Mouse (Mus musculus) cerebellum, adult (tissue): Measurements from ENCODE around the gene Lrrc7.
"Not testable (repeated sequence)": the region's sequence is repeated elsewhere in the genome, so short reads cannot be mapped to it uniquely, and the experiment has no call there.

Experiments used
- ATAC-seq: cut with Nextera tagmentation; 2 replicates; pipeline ENCODE4 v1.9.2; 2017; ENCODE audit warnings: mild to moderate bottlenecking, moderate library complexity, mixed read lengths; ENCODE audit not compliant: insufficient number of reproducible peaks, low FRiP score, low TSS enrichment

The Lrrc7 gene

DNA sequence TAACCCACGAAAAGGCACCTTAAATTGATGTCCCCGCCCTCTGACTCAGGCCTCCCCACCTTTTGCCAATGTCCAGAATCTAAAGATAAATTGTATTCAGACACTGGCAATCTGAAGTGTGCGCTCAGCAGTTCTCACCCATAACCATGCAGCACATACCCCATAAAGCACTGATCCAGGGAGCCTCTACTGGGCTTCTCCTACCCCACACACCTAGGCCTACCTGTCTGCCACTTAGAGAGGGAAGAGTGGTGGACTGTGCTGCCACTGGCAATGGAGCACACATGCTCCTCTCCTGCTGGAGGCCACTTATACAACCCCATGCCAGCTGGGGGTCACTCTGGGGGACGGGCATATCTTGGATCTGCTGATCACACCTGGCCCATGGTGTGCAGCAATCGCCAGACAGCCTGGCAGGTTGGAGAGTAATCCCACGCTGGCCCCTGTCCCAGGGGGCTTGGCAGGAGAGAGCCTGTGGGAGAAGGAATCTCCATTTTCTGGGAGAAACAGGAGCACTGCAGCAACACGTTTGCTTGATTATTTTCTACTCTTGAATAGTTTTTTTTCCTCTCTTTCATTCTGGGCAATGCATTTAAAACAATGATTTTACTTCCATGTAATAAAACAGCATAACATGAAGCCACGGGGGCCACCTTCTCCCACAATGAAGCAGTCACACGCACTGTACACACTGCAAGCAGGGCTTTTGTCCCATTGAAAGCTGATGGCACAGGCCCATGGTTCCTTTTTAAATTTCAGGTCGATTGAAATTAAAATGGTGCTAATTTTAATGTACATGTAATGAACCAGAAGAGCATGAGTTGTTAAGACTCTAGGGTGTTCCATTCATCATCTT, 386.9 kb downstream of the Lrrc7 start:
- ATAC-seq: no peak

- no peak for ATAC-seq
Observed at GRCm38 (mm10) chr3:158169180-158169579, 392.8 kb downstream of the Lrrc7 start.

DNA sequence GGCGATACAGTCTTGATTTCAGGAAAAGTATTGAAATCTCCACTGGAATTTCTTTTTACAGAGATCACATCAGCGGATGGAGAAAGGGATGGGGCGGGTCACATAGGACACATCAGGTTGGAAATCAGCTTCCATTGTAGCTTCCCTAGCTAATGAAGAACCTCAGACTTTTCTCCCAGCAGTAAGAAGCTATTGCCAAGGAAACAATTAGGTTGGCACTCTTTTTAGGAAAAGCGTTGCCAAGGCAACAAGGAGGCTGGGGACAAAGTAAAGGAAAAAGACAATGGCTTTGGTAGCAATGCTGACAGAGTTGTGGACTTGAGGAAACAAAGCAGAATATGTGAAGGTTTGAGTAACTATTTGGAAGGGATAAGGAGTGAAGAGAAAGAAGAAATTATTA, 393.6 kb downstream of the Lrrc7 start:
- no peak for ATAC-seq

- ATAC-seq: no peak
Observed at GRCm38 (mm10) chr3:158165004-158165403, 397.0 kb downstream of the Lrrc7 start.

GRCm38 (mm10) chr3:158164452-158164851, 397.6 kb downstream of the Lrrc7 start:
- ATAC-seq: no peak

GRCm38 (mm10) chr3:158163127-158163526, 398.9 kb downstream of the Lrrc7 start:
- no peak for ATAC-seq

DNA sequence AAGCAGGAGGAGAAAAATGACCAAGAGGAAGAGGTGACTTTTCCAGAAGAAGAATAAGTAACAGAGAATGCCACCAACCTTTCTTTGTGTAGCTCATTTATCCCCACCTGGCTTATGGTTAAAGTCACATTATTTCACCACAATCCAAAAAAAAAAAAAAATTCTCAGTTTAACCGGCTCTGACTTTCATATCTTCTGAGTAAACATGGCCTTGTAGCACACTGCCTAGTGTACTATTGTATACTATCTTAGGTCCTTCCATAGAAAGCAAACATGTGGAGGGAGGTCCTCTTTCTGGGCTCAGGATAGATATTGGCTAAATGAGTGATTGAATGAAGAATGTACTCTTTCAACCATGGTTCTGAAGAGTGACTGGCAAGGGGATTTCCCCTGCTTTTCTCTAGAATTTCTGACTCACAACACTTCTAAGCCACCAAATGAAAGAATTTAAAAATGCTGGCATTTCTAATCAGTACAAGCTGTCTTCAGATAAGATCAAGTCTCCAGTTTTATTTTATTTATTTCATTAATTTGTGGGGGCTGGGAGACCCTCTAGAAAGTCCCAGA, 400.0 kb downstream of the Lrrc7 start:
- no peak for ATAC-seq

DNA sequence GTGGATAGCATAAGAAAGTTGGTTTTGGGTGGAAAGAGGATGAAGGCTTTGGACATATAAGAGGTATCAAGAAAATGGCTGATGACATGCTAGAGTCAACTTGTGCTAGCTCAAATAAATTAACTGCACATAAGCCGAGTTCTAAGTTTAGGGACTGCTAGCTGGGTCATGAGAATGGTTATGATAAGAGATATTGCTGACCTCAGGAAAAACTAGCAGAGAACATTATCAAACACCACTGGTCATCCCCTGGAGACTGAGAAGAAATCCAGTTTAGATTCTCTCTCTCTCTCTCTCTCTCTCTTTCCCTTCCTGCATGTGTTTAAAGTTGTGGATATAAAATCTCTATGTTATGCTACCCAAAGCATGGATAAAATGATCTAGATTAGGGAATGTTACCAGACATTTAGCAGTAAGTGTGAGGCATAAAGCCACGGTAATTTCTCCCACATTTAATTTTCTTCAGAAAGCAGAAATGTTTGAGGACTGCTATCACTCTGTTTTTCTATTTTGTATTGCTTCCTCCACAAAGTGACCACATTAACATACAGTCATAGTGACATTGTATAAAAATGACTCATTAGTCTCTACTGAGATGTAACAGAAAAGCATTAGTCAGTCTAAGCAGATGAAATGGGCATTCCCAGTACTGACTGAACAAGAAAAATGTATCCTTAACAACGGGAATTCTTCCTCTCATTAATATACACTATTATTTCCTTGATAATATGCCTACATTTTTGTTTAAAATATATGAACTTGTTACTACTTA, 406.3 kb downstream of the Lrrc7 start:
- ATAC-seq: no peak

GRCm38 (mm10) chr3:158154134-158154533, 407.9 kb downstream of the Lrrc7 start:
- no peak for ATAC-seq

DNA sequence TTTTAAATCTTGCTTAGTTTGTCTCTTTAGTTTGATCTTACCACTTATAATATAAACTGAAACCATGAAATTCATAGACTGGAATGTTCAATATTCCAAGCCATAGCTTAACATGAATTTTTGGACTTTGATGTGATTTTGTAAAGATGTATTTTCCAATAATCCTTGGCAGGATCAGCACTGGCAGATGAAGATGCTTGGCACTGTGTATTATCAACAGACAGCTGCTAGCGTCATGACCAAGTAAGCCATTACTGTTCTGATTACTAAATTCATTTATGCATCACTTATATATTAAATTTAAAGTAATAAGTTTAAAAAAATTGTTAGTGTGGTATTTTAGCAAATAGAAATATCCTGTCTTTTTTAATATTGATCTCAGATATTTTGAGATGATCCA, 413.0 kb downstream of the Lrrc7 start:
- no peak for ATAC-seq

DNA sequence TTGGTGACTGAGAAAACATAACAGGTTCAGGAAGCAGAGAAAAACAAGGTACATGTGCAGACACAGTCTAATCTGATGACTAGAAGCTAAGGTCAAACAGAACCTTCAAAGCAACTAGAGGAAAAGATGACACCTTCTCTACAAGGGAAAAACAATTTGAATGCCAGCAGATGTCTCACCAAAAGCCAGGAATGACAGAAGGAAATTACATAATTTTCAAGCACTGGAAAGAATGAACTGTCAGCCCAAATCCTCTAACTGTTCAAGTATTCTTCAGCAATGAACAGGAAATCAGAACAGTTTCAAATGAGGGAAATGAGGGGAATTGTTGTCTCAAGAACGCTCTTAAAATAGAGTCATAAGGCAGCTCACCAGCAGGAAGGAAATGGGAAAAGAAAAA, 421.4 kb downstream of the Lrrc7 start:
- ATAC-seq: no peak

DNA sequence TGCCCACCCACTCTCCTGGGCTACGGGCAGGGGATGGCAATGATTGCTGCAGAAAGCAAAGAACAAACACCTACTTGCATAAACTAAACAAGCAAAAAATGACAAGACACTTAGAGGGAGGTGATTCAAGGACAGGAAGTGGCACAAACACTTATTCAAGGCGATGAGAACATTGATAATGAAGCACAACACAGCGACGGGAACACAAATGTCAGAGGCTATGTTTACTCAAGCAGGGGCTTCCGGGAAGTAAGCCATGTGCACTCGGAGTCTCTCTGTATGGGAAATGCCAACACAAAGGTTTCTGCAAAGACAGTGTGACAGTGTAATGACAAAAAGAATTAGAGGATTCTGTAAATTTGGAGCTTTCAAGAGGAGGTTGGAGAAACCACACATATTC, 424.2 kb downstream of the Lrrc7 start:
- no peak for ATAC-seq

- ATAC-seq: no peak
Observed at GRCm38 (mm10) chr3:158131672-158132071, 430.3 kb downstream of the Lrrc7 start.

DNA sequence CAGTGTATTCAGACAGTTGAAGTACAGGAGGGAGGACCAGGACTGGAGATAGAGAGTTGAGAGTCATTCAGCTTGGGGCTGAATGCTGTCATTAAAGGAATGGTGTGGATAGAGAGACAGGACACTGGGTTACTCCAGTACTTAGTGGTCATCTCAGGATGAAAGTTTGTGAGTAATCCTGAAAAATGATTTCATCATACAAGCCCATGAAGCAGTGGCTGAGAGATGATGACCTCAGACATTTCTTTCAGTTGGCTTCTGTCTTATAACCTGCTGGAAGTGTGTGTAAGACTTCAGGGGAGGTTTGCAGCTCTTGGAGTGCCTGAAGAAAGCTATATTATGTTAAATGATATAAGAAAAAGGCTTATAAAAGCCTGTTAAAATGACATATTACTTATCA, 430.8 kb downstream of the Lrrc7 start:
- no peak for ATAC-seq

DNA sequence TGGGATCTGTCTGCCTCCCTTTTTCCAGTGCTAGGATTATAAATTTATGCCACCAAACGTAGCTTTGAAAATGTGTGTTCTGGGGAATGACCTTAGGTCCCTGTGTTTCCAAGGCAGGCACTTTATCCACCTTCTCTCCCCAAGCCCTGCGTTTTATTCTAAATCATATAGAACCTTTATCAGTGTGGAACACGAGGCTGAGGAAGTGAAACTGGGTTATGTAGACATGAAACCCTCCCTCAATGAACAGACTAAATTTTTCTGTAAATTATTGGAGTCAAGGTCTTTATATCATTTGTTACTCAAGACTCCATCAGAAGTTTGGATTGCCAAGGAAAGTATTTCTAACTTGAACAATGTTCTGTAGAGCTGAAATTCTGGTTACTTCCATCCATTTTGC, 439.1 kb downstream of the Lrrc7 start:
- no peak for ATAC-seq

- ATAC-seq: no peak
Observed at GRCm38 (mm10) chr3:158105260-158105659, 456.8 kb downstream of the Lrrc7 start.

DNA sequence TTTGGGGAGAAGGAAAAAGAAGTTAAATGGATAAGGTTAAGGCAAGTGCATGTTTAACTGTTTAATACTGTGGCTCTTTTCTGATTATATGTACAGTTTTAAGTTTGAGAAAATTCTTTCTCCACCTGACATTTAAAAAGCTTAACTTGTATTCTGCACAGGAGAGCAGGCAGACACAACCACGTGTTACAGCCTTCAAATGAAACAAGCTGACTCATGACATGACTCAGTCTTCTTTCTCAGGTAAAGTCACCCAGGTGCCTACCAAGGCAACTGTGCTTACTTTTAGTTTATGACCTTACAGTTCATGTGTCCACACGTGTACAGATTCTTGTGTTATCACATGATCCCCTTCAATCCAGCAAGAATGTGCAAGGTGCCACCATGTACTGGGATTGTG, 458.6 kb downstream of the Lrrc7 start:
- no peak for ATAC-seq

DNA sequence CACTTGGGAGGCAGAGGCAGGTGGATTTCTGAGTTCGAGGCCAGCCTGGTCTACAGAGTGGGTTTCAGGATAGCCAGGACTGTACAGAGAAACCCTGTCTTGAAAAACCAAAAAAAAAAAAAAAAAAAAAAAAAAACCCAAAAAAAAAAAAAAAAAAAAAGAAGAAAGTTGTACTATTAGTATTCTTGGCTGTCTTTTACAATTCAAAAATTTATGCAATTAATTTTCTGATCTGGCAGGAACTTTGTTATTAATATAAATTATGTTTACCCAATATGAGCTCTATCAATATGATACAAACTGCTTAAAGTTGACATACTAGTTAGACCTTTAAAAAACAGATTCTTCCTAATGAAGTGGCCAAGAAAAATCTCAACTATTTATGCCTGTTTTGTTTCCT, 459.5 kb downstream of the Lrrc7 start:
- not testable (repeated sequence) for ATAC-seq

GRCm38 (mm10) chr3:158102043-158102442, 460.0 kb downstream of the Lrrc7 start:
- ATAC-seq: not testable (repeated sequence)

DNA sequence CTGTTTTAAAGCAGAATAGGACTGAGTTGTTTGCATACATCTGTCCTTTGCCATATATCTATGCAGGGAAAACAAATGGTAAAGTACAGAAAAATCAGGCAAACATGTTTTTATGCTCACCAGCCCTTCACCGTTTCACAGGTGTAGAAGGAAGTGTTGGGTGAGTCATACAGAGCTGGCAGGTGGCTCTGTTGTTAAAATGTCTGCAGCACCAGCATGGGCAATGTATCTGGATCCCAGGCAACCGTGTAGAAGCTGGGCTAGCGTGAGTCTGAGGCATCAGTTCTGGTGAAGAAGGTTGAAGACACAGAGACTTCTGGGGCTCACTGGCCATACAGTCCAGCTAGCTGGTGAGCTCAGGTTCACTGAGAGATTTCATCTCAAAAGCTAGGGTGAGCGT, 468.1 kb downstream of the Lrrc7 start:
- ATAC-seq: no peak

DNA sequence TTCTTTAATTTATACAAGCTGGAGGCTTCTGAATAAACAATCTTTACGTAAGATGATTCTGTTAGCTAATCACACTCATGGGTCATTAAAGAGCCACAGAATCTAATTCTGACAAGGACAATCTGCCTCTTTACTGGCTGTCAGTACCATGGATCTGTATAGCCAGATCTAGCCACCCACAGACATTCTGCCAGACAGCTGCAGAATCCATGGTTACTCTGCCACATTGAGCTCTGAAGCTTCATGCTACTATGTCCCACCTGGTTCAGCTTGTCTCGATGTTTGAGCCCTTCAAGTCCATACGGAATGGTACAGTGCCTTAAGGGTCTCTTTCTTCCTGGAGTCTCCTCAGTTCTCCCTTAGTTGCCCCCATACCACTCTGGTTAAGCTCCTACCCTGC, 470.4 kb downstream of the Lrrc7 start:
- ATAC-seq: no peak
